Comparison of ENCODE assay signal across 8 mouse cellular contexts in genomic region chr7:127636963-127637362, GRCm38 (mm10). TPM values are rescaled to one million over a fixed set of nuclear protein-coding genes. Genes with fewer than 3 reads are reported as not detected.
DNase-seq lines count a peak whose midpoint lies in the region; ATAC-seq lines count a peak whose summit lies in the region.

No protein-coding gene starts in this region.

- DNase-seq in ZHBTc4 (ENCODE audit: low read depth, low spot score): peak; percentile 74
- DNase-seq in cerebellum, postnatal 25 days: peak; percentile 86 to 92
- peak; percentile 74 to 80 for DNase-seq in frontal cortex, postnatal 36 days (ENCODE audit: low spot score in 2 of 2)
- peak; percentile 84 for DNase-seq in hindbrain, embryonic 11.5 days (ENCODE audit: low spot score)
- DNase-seq in layer of hippocampus, postnatal 14 days (ENCODE audit: low spot score in 2 of 2): peak; percentile 69 to 76
- peak; percentile 65 for DNase-seq in retina, adult 2 months (ENCODE audit: low read depth, low spot score)
- DNase-seq in thymus, postnatal 10 days (ENCODE audit: low spot score in 2 of 2): no peak

- 1% methylated on average over 27 of the region's 27 CpGs for WGBS in hindbrain, embryonic 11.5 days
- WGBS in lung, embryonic 16.5 days: under 1% methylated on average over 27 of the region's 27 CpGs

- peak overlapping the region; percentile 63 for H3K4me2 ChIP-seq in hindbrain, embryonic 11.5 days (replicated peaks; ENCODE audit: low read depth, low read length)
- peak overlapping the region; percentile 82 for H3K4me2 ChIP-seq in lung, embryonic 16.5 days (ENCODE audit: low read depth, low read length)

- H3K9ac ChIP-seq in hindbrain, embryonic 11.5 days (ENCODE audit: low read depth, low read length): peak overlapping the region; percentile 68
- peak overlapping the region; percentile 76 for H3K9ac ChIP-seq in lung, embryonic 16.5 days (ENCODE audit: low read length)

- no peaks in the 10 kb centered on the region for H3K9me3 ChIP-seq in hindbrain, embryonic 11.5 days (ENCODE audit: control insufficient read depth, low read length)
- no peaks in the 10 kb centered on the region for H3K9me3 ChIP-seq in lung, embryonic 16.5 days (ENCODE audit: control insufficient read depth, low read length)

- H3K27me3 ChIP-seq in hindbrain, embryonic 11.5 days (ENCODE audit: control insufficient read depth, insufficient read depth, low read length): no peaks in the 10 kb centered on the region
- H3K27me3 ChIP-seq in lung, embryonic 16.5 days (ENCODE audit: control insufficient read depth, insufficient read depth, low read depth, low read length): no peaks in the 10 kb centered on the region

- H3K4me3 ChIP-seq in hindbrain, embryonic 11.5 days (ENCODE audit: low read depth, low read length): peak overlapping the region; percentile 45
- peak overlapping the region; percentile 67 for H3K4me3 ChIP-seq in lung, embryonic 16.5 days (ENCODE audit: low read length)

- no peak for ATAC-seq in hindbrain, embryonic 11.5 days (ENCODE audit: low FRiP score)
- peak; percentile 93 for ATAC-seq in lung, embryonic 16.5 days (ENCODE audit: low read depth)

- H3K4me1 ChIP-seq in hindbrain, embryonic 11.5 days (replicated peaks; ENCODE audit: control insufficient read depth, insufficient read depth, low read length): no peaks in the 10 kb centered on the region
- peaks cover 5% of the 10 kb centered on the region for H3K4me1 ChIP-seq in lung, embryonic 16.5 days (replicated peaks; ENCODE audit: control insufficient read depth, insufficient read depth, low read length)

- no peak overlapping the region for H3K27ac ChIP-seq in hindbrain, embryonic 11.5 days (ENCODE audit: low read depth, low read length)
- H3K27ac ChIP-seq in lung, embryonic 16.5 days (ENCODE audit: low read length): no peak overlapping the region

- no peaks in the 10 kb centered on the region for H3K36me3 ChIP-seq in hindbrain, embryonic 11.5 days (ENCODE audit: control insufficient read depth, insufficient read depth, low read length)
- no peaks in the 10 kb centered on the region for H3K36me3 ChIP-seq in lung, embryonic 16.5 days (ENCODE audit: control insufficient read depth, insufficient read depth, low read length)

RNA-seq across cellular contexts. Expression of gene Zfp629, which starts 21.4 kb away (rescaled TPM):
- 28.0 and 31.0 TPM in 2 replicates for polyA plus RNA-seq in hindbrain, embryonic 11.5 days (2014; fragmentation: Nextera tagmentation; extraction: Ambion mirVana)
- 10 to 100 TPM; 21.3 to 22.6 TPM for total RNA-seq in layer of hippocampus, postnatal 14 days (2021)
- polyA plus RNA-seq in lung, embryonic 16.5 days (2015; fragmentation: Nextera tagmentation; extraction: Ambion mirVana): 12.5 and 12.6 TPM in 2 replicates

RNA-seq across cellular contexts. Expression of gene Rnf40, which starts 48.4 kb away (rescaled TPM):
- polyA plus RNA-seq in hindbrain, embryonic 11.5 days (2014; fragmentation: Nextera tagmentation; extraction: Ambion mirVana): 31.4 and 33.6 TPM in 2 replicates
- total RNA-seq in layer of hippocampus, postnatal 14 days (2021): 10 to 100 TPM; 69.9 to 72.1 TPM
- polyA plus RNA-seq in lung, embryonic 16.5 days (2015; fragmentation: Nextera tagmentation; extraction: Ambion mirVana): 47.6 and 51.1 TPM in 2 replicates

RNA-seq across cellular contexts. Expression of gene Ccdc189, which starts 48.6 kb away (rescaled TPM):
- polyA plus RNA-seq in hindbrain, embryonic 11.5 days (2014; fragmentation: Nextera tagmentation; extraction: Ambion mirVana): 11.9 and 16.4 TPM in 2 replicates
- 10 to 100 TPM in 1 of 2 experiments, 1 to 10 TPM in 1; 9.3 to 12.4 TPM for total RNA-seq in layer of hippocampus, postnatal 14 days (2021)
- 23.6 and 23.7 TPM in 2 replicates for polyA plus RNA-seq in lung, embryonic 16.5 days (2015; fragmentation: Nextera tagmentation; extraction: Ambion mirVana)

Comparison
In these comparisons a context has a peak if more than half of its experiments do, and no peak if none do; other contexts are left out.
1. DNase-seq: peak in ZHBTc4 (single experiment), cerebellum, postnatal 25 days (2 of 2), frontal cortex, postnatal 36 days (2 of 2), hindbrain, embryonic 11.5 days (single experiment), layer of hippocampus, postnatal 14 days (2 of 2) and retina, adult 2 months (single experiment); none in thymus, postnatal 10 days (0 of 2).